Mouse (Mus musculus) right cerebral cortex, postnatal 10 days (tissue): Measurements from ENCODE around the gene Gm15557.
"Not testable (repeated sequence)": the region's sequence is repeated elsewhere in the genome, so short reads cannot be mapped to it uniquely, and the experiment has no call there.

Source experiments
- DNase-seq, 2 experiments: peaks; one replicate each; pipeline ENCODE4 v3.0.0; 2021; ENCODE audit warnings: low spot score in 2 of 2

Gm15557 gene

DNA sequence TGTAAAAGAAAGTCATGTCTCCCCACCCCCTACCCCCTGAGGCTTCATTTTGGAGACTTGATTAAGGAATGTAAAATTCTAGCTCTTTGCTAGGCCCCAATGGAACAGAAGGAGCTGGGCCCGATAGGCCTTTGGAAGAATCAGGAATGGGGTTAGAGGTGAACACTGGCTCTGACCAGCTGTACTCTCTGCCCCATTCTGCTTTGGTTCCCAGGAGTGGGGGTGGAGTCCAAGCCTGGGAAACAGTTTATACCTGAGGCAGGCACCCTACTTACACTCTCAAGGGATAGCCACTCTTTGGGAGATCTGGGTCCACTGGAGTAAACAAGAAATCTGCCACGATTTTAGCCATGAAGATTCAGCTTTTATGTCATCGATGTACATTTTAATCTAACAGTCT lies at the start of gene Gm15557:
Gene Gm15557, plus strand, starts transcription at position 48 of the 400 bp plus-strand sequence.
- no peak for DNase-seq

DNA sequence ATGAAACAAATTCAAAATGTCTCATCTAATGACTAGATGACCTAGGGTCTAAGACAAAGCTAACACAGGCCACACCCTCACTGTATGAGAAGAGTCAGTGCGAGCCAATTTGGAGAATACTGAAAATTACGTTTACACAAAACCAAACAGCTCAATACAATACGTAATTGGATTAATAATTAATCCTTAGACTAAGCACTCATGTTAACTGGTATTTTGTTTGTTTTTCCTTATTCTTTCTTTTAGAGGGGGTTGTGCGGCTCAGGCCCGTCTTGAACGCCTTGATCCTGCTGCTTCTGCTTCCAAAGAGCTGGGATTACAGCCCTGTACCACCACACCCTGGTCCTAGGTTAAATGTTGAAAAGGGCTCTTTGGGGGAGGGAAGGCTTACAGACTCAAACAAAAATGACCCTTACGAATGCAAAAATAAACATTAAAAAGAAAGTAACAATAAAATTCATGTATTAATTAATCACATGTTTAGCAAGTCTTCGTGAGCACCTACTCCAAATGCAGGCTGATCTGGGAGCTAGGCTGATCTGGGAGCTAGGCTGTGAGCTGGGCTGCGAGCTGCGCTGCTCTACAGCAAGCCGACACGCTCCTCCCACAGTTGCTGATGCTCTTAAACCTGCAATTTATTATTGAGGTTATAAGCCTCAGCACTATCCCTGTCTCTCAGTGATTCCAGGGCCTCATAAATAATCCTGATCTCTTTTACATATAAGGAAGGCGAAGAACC lies 46.1 kb upstream of the Gm15557 start:
- no peak for DNase-seq

DNA sequence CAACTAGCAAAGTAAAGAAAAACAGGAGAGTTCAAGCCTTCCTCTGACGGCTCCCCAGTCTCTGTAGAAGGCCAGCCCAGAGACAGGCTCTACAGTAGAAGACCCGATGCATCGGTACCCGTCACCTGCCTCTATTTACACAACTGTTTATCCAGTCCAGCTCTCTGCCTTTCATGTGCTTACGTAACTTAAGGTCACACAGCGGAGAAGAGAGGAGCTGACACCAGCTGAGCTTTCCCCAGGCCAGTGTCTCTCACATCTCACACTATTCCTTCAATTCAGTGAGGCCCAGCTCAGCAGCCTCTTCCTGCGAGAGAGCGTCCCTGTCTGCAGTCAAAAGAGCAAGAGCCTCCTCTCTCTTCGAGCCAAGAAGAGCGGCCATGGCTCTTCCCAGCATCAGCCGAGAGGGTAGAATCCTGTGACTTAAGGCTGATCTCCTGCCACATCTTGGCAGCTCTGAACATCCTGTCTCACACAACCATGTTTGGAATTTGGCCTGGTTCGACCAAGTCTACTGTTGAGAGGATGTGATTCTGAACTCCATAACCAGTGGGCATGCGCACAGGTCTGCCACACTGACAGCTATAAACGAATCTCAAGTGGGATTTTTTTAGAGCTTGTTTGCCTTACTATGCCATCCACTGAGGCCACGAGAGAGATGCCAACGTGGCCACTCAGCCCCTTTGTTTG lies 45.3 kb upstream of the Gm15557 start:
- no peak for DNase-seq

DNA sequence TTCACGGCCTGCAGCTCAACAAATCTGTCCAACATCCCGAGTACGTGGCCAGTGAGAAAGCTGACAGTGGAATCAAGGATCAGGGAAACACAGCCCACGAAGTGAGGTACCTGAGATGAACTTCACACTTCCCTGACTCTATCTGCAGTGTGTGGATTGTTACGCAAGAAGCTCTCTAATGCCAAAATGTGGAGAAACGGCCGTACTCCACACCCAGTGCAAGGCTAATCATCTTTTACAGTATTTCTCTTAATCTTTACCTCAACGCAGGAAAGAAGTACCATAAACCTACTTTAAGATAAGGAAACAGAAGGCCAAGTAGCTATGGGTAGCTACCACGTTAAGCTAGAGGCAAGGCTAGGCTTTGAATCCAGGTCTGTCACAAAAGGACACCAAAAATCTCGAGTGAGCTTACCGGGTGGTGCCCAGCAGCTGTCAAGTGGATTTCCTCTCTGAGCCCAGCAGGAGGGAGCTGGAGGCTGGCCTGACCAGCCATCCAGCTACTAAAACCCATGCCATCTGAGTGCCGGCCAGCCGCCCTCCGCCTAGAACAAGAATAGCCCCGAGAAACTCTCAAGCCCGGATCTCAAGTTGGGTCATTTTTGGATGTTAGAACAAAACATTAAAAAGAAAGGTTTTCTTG lies 37.4 kb upstream of the Gm15557 start:
- peak; percentile 42 to 51 for DNase-seq

DNA sequence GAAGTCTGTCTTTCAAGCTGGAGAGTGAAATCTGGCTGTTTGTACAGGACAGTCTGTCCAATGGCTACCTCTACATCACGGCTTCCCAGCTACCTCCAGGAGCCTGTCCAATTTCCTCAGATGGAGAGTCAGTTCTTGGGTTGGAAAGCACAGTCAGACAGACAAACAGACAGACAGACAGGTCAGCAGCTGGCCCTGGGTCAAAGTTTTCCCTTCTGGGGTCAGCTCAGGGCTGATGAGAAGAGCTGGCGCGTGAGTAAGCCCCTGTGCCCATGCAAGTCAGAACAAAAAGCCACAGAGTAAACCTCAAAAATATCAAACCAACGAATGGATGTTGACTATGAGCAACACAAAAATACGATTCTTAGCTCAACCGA lies 36.9 kb upstream of the Gm15557 start:
- DNase-seq: no peak

DNA sequence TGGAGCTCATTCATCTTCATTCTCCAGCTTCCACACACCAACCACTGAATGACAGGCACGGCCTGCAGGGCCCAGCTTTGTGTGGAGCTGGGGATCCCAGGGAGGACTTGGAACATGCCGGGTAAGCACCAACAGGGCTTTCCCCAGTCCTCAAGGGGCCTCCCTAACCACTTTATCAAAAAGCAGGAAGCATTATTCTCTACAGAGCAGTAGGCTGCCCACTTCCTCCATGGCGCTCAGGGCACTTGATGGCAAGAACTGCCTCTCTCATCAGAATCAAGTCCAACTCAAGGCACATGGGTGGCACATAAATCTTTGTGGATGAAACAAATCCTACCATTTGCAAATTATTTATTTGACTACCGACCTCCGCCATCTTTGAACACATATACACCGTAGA lies 25.8 kb upstream of the Gm15557 start:
- DNase-seq: no peak

DNA sequence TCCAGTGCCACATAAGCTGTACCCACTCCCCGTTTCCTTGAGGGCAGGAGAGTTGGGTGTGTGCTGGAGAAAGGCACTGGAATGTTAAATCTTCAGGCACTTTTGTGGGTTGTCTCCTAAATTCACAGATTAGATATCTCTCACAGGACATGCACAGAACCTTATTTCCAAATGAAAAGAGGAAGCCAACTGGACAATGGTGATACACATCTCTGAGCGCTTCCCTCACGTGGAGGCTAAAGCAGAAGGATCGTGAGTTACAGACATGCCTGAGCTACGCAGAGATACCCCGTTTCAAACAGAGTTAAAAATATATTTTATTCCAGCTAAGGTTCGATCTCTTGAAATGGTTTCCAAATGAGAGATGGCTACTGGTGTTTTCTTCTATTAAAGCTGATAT lies 17.4 kb upstream of the Gm15557 start:
- DNase-seq: no peak

DNA sequence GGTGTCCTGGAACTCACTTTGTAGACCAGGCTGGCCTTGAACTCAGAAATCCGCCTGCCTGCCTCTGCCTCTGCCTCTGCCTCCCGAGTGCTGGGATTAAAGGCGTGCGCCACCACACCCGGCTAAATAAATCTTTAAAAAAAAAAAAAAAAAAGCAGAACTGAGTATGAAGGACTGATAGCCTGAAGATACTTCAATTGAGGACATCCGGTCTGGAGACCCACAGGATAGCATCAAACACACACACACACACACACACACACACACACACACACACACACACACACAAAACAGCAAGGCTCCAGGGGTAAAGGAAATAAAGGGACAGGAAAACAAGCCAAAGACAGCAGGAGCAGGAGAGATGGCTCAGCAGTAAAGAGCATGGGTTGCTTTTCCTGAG lies 15.3 kb upstream of the Gm15557 start:
- DNase-seq: not testable (repeated sequence)

DNA sequence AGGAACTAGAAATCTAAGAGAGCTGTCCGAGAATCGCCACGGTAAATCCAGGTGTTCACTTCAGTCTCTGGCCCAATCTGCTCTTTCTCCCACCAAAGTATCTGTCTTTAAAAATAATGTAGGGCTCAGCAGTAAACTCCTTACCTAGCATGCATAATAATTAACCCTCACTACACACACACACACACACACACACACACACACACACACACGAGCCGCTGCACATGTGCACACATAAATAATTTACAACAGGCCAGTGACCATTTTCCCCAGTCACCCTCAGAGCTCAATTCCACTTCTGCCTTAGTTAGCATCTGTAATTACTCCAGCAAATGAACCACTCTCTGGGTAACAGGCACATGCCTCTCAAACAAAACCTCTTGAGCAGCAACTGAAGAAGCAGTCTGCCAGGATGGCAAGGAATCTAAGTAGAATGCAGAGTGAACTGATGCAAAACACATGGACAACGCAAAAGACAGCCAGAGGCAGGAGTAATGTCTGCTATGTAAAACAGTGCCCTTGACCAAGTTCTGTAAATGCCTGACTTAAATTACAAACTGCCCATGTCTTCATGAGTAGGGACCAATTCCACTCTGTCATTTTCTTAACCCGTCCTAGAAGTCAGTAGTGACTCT lies 11.7 kb upstream of the Gm15557 start:
- no peak for DNase-seq

DNA sequence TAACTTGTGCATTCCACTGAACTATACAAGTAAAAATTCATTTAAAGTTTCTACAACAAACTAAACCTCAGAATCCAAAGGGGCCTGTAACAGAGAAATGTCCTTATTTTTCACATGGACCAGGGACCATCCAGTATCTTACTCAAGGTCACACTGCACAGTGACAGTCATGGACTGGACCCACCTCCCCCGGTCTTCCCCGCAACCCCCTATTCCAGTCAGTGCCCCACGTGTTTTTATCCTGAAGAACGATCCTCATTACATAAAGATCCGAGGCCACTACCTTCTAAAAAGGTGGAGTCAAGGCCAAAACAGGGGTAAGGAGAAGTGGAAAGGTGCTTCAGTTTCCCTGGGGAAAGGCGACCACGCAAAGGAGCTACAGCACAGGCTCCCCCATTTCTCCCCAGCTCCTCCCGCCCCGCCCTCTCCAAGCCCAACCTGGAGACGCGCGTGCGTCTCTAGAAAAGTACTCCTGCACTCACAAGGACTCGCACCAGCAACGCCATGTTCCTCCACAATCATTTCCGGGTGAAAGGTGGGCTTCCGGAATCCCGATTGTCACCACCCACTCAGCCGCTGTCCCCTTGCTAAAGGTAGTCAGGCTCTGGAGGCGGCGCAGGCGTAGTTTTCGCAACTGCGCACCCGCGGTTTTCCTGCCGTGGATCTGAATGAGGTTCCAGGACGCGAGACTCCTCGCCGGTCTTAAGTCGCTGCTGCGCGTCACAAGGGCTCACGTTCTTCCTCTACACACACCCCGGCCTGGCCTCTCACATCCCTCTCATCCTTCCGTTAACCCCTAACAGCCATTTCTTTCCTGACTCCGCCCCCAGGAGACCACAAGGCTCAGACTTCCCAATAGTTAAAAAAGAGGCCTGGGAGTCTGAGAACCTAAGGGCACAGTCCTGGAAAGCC lies 10.7 kb upstream of the Gm15557 start, which contains the start of gene Uqcc1:
Gene Uqcc1, minus strand, starts transcription at position 780 of the 912 bp plus-strand sequence.
- DNase-seq: peak; percentile 97 to 98

DNA sequence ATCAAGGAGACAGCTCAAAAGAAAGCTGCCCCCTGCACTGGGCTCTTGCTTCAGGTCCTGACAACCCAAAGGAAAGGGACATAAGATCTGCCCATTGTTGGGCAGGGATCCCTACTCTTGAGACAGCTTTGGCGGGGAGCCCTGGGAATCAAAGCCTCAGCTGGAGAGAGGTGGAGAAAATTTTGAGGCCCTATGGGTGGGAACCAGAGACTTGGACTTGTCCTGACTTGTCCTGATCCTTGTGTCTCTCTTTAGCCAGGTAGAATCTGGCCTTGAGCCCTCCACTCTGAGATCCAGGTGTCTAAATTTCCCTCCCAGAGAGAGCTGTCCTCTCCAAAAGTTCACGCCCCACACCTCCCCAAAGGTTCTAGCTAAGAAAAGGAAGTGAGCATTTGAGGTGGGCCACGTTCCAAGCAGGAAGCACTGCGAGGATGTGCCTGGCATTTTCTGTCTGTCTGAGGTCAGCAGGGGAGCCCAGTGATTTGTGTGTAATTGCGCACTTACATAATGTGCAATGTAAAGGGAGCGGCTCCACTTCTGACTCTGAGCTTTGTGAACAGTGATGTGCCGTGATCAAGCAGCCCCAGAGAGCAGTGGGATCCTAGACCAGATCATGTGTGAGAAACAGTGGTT lies 515 bp upstream of the Gm15557 start:
- DNase-seq: no peak

DNA sequence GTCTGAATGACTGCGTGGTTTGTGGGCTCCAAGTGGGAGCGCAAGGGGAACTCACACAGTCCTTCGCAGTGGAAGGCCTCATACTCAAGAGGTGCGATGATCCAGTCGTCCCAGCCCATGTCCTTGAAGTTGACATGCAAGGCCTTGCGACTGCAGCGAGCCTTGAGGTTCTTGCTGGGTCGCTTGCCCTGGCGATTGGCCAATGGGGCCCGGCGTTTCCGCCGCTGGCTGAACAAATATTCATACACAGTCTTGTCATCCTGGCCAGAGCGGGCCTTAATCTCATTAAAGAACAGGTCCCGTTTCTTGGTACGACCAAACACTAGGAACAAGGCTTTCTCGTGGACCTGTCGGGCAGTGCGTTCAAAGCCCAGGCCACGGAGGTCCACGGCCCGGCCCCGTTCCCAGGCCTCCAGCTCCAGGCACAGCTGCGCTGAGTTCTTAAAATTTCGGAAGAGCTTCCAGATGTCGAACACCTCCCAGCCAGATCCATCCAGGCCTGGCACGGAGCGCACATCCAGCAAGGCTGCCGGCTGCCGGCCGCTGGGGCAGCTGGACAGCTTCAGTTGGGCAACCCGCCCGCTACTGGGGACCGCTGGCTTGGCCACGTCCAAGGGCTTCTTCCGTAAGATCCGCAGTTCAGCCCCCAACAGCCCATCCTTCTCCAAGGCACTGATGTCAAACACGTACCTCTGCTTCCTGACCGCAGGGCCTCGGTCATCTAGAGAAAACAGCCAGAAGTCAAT lies 1.3 kb downstream of the Gm15557 start:
- DNase-seq: no peak

DNA sequence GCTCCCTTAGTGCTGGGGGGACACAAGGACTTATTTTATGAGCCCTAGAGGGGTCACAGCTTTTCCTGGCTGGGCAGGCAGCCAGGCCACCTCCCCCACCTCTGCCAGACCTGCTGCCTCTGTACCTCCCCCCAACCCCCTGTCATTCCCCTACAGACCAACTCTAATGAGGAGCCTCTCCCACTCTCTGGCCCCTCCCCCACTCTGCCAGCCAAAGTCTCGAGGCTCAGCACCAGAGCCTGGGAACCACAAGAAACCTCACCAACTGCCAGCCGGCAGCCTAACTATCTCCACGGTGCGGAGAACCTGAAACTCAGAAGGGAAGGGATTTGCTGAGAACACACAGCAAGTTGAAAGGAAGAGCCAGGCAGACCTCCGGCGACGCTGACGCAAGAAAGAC lies 2.9 kb downstream of the Gm15557 start:
- peak in 1 of 2 experiments; percentile 31 for DNase-seq

DNA sequence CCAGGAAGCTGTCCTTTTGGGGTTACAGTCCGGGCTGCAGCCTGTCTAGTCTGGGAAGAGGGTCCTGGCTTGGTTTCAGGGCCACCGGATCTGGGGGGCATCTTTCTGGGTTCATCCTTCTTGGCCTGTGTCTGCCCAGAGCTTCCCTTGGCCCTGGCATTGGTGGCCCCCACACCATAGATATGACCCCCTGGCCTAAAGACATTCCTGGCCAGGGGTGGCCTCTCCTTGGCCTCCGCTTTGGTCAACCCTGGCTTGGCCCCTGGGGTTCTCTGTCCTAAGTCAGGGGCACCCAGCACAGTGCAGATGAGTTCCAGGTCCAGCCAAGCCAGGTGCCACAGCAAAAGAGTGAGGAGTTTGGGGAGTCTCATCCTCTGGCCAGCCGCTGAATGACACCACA lies 4.2 kb downstream of the Gm15557 start:
- DNase-seq: no peak

DNA sequence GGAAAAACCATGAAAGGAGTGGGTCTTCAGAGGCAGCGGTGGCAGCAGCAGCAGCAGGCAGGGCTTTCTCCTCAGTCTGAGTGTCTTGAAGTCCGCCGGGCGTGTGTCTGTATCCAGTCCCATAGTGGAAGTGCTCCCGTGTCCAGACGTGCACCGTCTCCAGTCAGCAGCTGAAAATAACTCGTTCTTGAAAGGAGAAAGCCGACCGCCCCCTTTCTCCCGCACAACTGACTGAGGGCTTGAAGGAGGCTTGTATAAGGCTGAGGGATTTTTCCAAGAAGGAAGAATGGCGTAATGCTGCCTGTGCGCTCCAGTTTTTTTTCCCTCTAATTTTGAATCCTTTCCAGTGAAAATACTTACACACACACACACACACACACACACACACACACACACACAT lies 4.6 kb downstream of the Gm15557 start, which contains the start of gene Gdf5:
Gene Gdf5, minus strand, starts transcription at position 244 of the 400 bp plus-strand sequence.
- DNase-seq: peak; percentile 47 to 50

DNA sequence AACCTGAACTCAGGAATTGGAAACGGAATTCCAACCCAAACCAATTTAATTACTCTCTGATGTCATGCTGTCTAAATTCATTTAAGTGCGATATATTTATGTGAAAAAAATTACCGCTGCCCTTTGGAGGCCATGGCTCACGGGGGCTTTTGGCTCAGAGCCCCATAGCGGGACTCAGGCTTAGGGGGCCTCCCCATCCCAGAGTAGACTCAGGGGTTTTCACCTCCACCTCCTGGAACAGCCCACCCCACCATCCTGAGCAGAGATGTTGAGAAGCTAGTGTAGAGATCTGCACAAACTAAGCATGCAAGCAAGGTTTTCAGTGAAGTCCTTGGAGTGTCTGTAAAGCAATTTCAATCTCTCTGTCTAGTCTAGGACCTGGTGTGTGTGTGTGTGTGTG lies 5.1 kb downstream of the Gm15557 start:
- no peak for DNase-seq

DNA sequence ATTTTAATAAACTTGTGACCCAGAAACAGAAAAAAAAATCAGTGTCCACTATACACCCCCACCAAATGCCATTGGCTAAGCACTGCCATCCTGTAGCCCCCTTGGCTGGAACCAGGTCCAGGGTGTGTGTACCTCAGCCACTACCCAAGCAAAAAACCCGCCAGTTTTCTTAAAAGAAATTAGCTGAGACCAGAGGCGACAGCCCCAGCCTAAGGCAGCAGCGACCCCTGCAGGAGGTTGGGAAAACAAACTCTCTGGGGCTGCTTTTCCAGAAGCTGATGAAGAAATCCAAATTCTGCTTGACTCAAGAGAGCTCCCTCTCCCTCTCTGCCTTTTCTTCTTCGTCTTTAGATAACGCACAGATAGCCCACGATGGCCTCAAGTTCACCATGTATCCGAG lies 5.5 kb downstream of the Gm15557 start:
- peak; percentile 73 to 83 for DNase-seq

DNA sequence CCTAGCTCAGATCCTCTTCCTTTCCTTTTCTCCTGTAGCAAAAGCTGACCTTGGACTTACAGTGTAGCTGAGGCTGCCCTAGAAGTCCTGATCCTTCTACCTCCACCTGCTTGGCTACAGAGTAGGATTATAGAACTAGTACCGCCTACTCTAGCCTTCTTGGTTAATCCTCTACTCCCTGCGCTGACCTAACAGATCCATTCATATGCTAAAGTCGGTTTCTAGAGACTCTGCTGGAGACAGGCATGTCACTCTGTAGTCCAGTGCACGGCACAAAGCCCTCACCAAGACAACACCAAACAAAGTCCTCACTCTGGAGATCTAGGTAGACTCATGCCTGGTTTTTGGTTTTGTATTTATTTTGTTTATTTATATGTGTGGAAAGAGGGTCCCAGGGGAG lies 6.0 kb downstream of the Gm15557 start:
- no peak for DNase-seq

DNA sequence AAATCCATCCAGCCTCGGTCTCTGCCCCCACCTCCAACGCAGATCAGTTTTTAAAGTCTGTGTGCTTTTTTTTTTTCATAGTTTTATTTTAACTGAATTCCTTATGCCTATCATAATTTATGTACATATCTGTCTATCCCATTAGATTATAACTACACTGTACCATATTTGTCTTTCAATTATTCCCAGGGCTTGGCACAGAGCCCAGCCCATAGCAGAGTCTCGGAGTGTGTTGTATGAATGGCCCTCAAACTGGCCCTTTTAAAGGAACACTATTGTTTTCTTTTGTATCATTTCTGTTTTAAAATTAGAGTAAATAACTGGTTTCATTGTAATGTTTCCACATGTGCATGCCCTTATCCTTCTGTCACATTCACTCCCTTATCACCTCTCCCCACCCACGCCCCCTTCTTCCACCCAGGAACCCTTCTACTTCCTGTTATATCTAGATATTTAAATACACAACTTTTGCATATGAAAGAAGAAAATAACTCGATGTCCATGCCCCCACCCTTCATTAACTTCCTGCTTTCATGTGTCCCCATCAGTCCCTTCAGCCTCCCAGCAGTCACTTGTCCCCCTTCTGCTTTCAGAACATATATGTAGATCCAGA lies 7.0 kb downstream of the Gm15557 start:
- no peak for DNase-seq

DNA sequence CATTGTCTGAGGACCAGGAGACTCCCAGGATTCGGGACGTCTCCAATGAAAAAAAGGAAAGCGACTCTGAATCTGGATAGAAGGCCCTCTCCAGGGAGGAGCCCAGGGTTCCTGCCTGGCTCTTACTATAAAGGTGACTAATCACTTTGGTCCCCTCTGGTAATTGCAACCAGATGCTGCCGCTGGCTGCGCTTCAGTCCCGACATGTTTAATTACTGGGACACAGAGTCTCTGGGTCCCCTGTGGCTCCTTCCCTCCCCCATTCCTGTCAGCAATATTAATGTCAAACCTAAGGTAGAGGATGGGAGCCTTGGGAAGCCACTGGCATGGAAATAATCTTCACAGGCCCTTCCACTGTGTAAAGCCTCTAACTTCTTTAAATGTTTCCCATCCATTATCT lies 8.8 kb downstream of the Gm15557 start:
- DNase-seq: no peak
